Comparison of ENCODE assay signal across 8 mouse cellular contexts in the genomic region with DNA sequence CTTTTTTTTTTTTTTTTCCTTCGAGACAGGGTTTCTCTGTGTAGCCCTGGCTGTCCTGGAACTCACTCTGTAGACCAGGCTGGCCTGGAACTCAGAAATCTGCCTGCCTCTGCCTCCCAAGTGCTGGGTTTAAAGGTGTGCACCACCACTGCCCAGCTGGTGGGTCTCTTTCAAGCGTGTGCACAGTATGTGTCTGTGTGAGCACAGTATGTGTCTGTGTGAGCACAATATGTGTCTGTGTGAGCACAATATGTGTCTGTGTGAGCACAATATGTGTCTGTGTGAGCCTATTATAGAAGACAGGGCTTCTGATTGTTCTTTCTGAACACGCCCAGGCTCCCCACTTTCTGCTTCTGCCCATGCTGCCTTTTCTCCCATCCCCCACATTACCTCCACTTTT.
DNase-seq lines count a peak whose midpoint lies in the region; ATAC-seq and TF ChIP-seq lines count a peak whose summit lies in the region.
"Not testable (repeated sequence)": the region's sequence is repeated elsewhere in the genome, so short reads cannot be mapped to it uniquely, and the experiment has no call there.

No protein-coding gene starts in this region.

- not testable (repeated sequence) for TF ChIP-seq POLR2A in CH12.LX (IDR thresholded peaks at IDR 0.05; ENCODE audit: low read depth, low read length); heart, adult 2 months (IDR thresholded peaks at IDR 0.05; ENCODE audit: insufficient read depth, low read depth, low read length); kidney, adult 2 months (IDR thresholded peaks at IDR 0.05; ENCODE audit: low read depth, low read length)

- 0 out of 2 replicates have a peak overlapping the region, but pooled peaks have one; percentile 18 for H3K27ac ChIP-seq in CH12.LX (ENCODE audit: insufficient read depth, low read depth)
- H3K27ac ChIP-seq in embryonic facial prominence, embryonic 14.5 days (replicated peaks; ENCODE audit: low read depth, low read length), result peak overlapping the region; percentile 79
- H3K27ac ChIP-seq in heart, adult 2 months, result peak overlapping the region; percentile 78; the same call in 1 of the 2 replicates
- peak overlapping the region; percentile 94 for H3K27ac ChIP-seq in hindbrain, embryonic 12.5 days
- H3K27ac ChIP-seq in kidney, adult 2 months (ENCODE audit: insufficient read depth, low read depth, low read length), result peak overlapping the region; percentile 20; the same call in 1 of the 2 replicates
- H3K27ac ChIP-seq in liver, embryonic 12.5 days, result peak overlapping the region; percentile 23; the same call in 1 of the 2 replicates
- peak overlapping the region; percentile 92 for H3K27ac ChIP-seq in midbrain, embryonic 14.5 days (replicated peaks; ENCODE audit: low read depth, low read length)
- peak overlapping the region; percentile 91 for H3K27ac ChIP-seq in neural tube, embryonic 15.5 days (replicated peaks)

- peaks cover 0 to 36% of the 10 kb centered on the region in 2 experiments for H3K36me3 ChIP-seq in CH12.LX (replicated peaks in 1 of 2; ENCODE audit: control insufficient read depth in 1 of 2, insufficient read depth in 1 of 2, low read length in 1 of 2)
- peaks cover 12% of the 10 kb centered on the region; the same call in 1 of the 2 replicates for H3K36me3 ChIP-seq in embryonic facial prominence, embryonic 14.5 days (ENCODE audit: control insufficient read depth, insufficient read depth, low read length)
- H3K36me3 ChIP-seq in heart, adult 2 months (ENCODE audit: control insufficient read depth, insufficient read depth, low read length); hindbrain, embryonic 12.5 days; kidney, adult 2 months (ENCODE audit: control insufficient read depth, insufficient read depth, low read length); liver, embryonic 12.5 days; midbrain, embryonic 14.5 days (ENCODE audit: control insufficient read depth, insufficient read depth, low read length); neural tube, embryonic 15.5 days: not testable (repeated sequence)

- dilution Hi-C loops in CH12.LX (cut with MboI; ENCODE audit: extremely low pct_ligation_motif_present, extremely low pct_unique_long_range_greater_than_20kb, low sequenced_read_pairs), result not testable (repeated sequence)

- TF ChIP-seq EP300 in CH12.LX (IDR thresholded peaks at IDR 0.05; ENCODE audit: low read length); heart, adult 2 months (IDR thresholded peaks at IDR 0.05; ENCODE audit: insufficient read depth, low read depth, low read length): not testable (repeated sequence)

- H3K9me3 ChIP-seq in CH12.LX (replicated peaks; ENCODE audit: low read length); embryonic facial prominence, embryonic 14.5 days (ENCODE audit: control insufficient read depth, low read length); hindbrain, embryonic 12.5 days (replicated peaks); liver, embryonic 12.5 days (replicated peaks); midbrain, embryonic 14.5 days (ENCODE audit: control insufficient read depth, low read length); neural tube, embryonic 15.5 days (replicated peaks): not testable (repeated sequence)

- WGBS in embryonic facial prominence, embryonic 14.5 days, result 76% methylated on average over 3 of the region's 3 CpGs
- 66% methylated on average over 3 of the region's 3 CpGs for WGBS in heart, adult 2 months
- WGBS in hindbrain, embryonic 12.5 days, result 57% methylated on average over 3 of the region's 3 CpGs
- 68% methylated on average over 3 of the region's 3 CpGs for WGBS in kidney, adult 2 months
- 53% methylated on average over 3 of the region's 3 CpGs for WGBS in liver, embryonic 12.5 days (ENCODE audit: insufficient replicate concordance)
- 69% methylated on average over 3 of the region's 3 CpGs for whole genome bisulfite sequencing in midbrain, embryonic 14.5 days
- WGBS in neural tube, embryonic 15.5 days, result 35% methylated on average over 3 of the region's 3 CpGs

- not testable (repeated sequence) for H3K9ac ChIP-seq in CH12.LX (ENCODE audit: insufficient read depth, low read depth); embryonic facial prominence, embryonic 14.5 days (ENCODE audit: low read depth, low read length); heart, adult 2 months (ENCODE audit: low read depth, low read length); hindbrain, embryonic 12.5 days; liver, embryonic 12.5 days; midbrain, embryonic 14.5 days (replicated peaks; ENCODE audit: low read length); neural tube, embryonic 15.5 days (replicated peaks)

- not testable (repeated sequence) for DNase-seq in CH12.LX (ENCODE audit: extremely low read depth); embryonic facial prominence, embryonic 14.5 days (ENCODE audit: low spot score); heart, adult 2 months; kidney, adult 2 months; midbrain, embryonic 14.5 days

- H3K79me2 ChIP-seq in CH12.LX (replicated peaks; ENCODE audit: control insufficient read depth, extremely low read depth, insufficient read depth, poor library complexity, severe bottlenecking); heart, adult 2 months (replicated peaks; ENCODE audit: control insufficient read depth, insufficient read depth, low read length): not testable (repeated sequence)

- not testable (repeated sequence) for ATAC-seq in embryonic facial prominence, embryonic 14.5 days (ENCODE audit: low read depth); liver, embryonic 12.5 days; midbrain, embryonic 14.5 days (ENCODE audit: low FRiP score, low TSS enrichment)
- peak; percentile 56 for ATAC-seq in hindbrain, embryonic 12.5 days (ENCODE audit: low FRiP score)
- ATAC-seq in neural tube, embryonic 15.5 days (ENCODE audit: low FRiP score), result peak; percentile 28; the same call in 1 of the 2 replicates

- not testable (repeated sequence) for H3K4me3 ChIP-seq in CH12.LX (replicated peaks in 1 of 3; ENCODE audit: low read depth in 2 of 3, low read length in 2 of 3, poor library complexity in 1 of 3); embryonic facial prominence, embryonic 14.5 days (ENCODE audit: low read depth, low read length); heart, adult 2 months; hindbrain, embryonic 12.5 days; kidney, adult 2 months (ENCODE audit: insufficient read depth, low read depth, low read length); liver, embryonic 12.5 days; midbrain, embryonic 14.5 days (replicated peaks; ENCODE audit: low read depth, low read length); neural tube, embryonic 15.5 days (replicated peaks)

- not testable (repeated sequence) for H3K27me3 ChIP-seq in CH12.LX (replicated peaks); embryonic facial prominence, embryonic 14.5 days (replicated peaks; ENCODE audit: control insufficient read depth, insufficient read depth, low read length); heart, adult 2 months (ENCODE audit: control insufficient read depth, insufficient read depth, low read length); hindbrain, embryonic 12.5 days; kidney, adult 2 months (replicated peaks; ENCODE audit: control insufficient read depth, insufficient read depth, low read length); liver, embryonic 12.5 days (replicated peaks); midbrain, embryonic 14.5 days (ENCODE audit: control insufficient read depth, insufficient read depth, low read length); neural tube, embryonic 15.5 days (replicated peaks)

- TF ChIP-seq CTCF in CH12.LX (conservative IDR thresholded peaks at IDR 0.05 in 1 of 2, IDR thresholded peaks at IDR 0.05 in 1 of 2; ENCODE audit: low read depth in 2 of 2, low read length in 2 of 2); heart, adult 2 months (IDR thresholded peaks at IDR 0.05); kidney, adult 2 months (conservative IDR thresholded peaks at IDR 0.05; ENCODE audit: insufficient read depth, insufficient read length, low read depth, low read length): not testable (repeated sequence)

- in situ Hi-C loops in CH12.LX (cut with MboI; ENCODE audit: low pct_ligation_motif_present, low pct_unique_long_range_greater_than_20kb, low sequenced_read_pairs), result not testable (repeated sequence)

- H3K4me1 ChIP-seq in CH12.LX (ENCODE audit: control insufficient read depth in 1 of 2, insufficient read depth in 2 of 2), result peaks cover 15 to 51% of the 10 kb centered on the region in 2 experiments
- H3K4me1 ChIP-seq in embryonic facial prominence, embryonic 14.5 days (ENCODE audit: control insufficient read depth, insufficient read depth, low read length), result peaks cover 17% of the 10 kb centered on the region
- H3K4me1 ChIP-seq in heart, adult 2 months (ENCODE audit: control insufficient read depth, insufficient read depth, low read length), result peaks cover 11% of the 10 kb centered on the region
- H3K4me1 ChIP-seq in hindbrain, embryonic 12.5 days, result peaks cover 27% of the 10 kb centered on the region
- H3K4me1 ChIP-seq in kidney, adult 2 months (ENCODE audit: control insufficient read depth, insufficient read depth, low read length), result not testable (repeated sequence)
- peaks cover 52% of the 10 kb centered on the region for H3K4me1 ChIP-seq in liver, embryonic 12.5 days
- peaks cover 25% of the 10 kb centered on the region for H3K4me1 ChIP-seq in midbrain, embryonic 14.5 days (ENCODE audit: control insufficient read depth, insufficient read depth, low read length)
- peaks cover 42% of the 10 kb centered on the region for H3K4me1 ChIP-seq in neural tube, embryonic 15.5 days

- not testable (repeated sequence) for TF ChIP-seq RAD21 in CH12.LX (IDR thresholded peaks at IDR 0.05; ENCODE audit: low read depth, low read length)

- intact Hi-C loops in heart, adult 2 months (cut with DNase I), result not testable (repeated sequence)

- H3K4me2 ChIP-seq in CH12.LX (ENCODE audit: insufficient read depth, low read depth, poor library complexity, severe bottlenecking); embryonic facial prominence, embryonic 14.5 days (ENCODE audit: low read depth, low read length); hindbrain, embryonic 12.5 days (replicated peaks); liver, embryonic 12.5 days; neural tube, embryonic 15.5 days: not testable (repeated sequence)
- peak overlapping the region; percentile 32 for H3K4me2 ChIP-seq in midbrain, embryonic 14.5 days (ENCODE audit: low read length)

Comparison
In these comparisons a context has a peak if more than half of its experiments do, and no peak if none do; other contexts are left out.
1. H3K27ac ChIP-seq: peak in every context shown above with its lines; median percentile 94 in hindbrain, embryonic 12.5 days; 92 in midbrain, embryonic 14.5 days; 91 in neural tube, embryonic 15.5 days; 79 in embryonic facial prominence, embryonic 14.5 days; 78 in heart, adult 2 months; 23 in liver, embryonic 12.5 days; 20 in kidney, adult 2 months; 18 in CH12.LX.